Mouse (Mus musculus) gastrocnemius, postnatal 14 days (tissue): ENCODE measurements at regions not wholly inside any gene's neighbourhood (a gene's known extent, or its start where the extent isn't known, plus 50 kb on each side); places are given as distances from the start of the nearest gene placed in this dataset.

ENCODE experiments used
- DNase-seq: peaks from one replicate; pipeline ENCODE4 v3.0.0; 2021; ENCODE audit warnings: mixed read lengths
- intact Hi-C: fragments of 180-260 bp; cut with DNase I; formaldehyde crosslinking; loops from one replicate; pipeline ENCODE4 v1.15.1; 2025; ENCODE audit warnings: low total_unique reads

- intact Hi-C loops: no loop called here
- no peak for DNase-seq
Observed at GRCm38 (mm10) chr7:136132976-136133375, 416.8 kb upstream of the Mki67 start.

- DNase-seq: no peak
- intact Hi-C loops: no loop called here
Observed at GRCm38 (mm10) chr7:136136666-136137065, 420.5 kb upstream of the Mki67 start.

DNA sequence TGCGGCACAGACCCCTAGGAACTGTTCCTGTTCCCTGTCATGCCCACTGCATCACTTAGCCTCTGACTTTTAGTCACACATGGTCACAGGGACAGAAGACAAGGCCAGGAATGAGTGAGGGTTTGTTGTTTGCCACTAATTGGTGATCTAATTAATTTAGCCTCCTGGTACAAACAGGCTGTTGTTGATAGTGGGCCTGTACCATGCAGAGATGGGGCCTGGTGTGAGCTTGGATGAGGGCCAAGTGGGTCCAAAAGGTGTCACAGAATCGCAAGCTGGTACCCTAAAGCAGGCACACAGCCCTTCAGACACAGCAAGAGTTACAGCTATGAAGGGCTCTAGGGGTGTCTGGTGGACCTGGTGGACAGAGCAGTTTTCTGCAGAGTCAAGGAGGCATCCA lies 421.2 kb upstream of the Mki67 start:
- intact Hi-C loops: no loop called here
- no peak for DNase-seq

DNA sequence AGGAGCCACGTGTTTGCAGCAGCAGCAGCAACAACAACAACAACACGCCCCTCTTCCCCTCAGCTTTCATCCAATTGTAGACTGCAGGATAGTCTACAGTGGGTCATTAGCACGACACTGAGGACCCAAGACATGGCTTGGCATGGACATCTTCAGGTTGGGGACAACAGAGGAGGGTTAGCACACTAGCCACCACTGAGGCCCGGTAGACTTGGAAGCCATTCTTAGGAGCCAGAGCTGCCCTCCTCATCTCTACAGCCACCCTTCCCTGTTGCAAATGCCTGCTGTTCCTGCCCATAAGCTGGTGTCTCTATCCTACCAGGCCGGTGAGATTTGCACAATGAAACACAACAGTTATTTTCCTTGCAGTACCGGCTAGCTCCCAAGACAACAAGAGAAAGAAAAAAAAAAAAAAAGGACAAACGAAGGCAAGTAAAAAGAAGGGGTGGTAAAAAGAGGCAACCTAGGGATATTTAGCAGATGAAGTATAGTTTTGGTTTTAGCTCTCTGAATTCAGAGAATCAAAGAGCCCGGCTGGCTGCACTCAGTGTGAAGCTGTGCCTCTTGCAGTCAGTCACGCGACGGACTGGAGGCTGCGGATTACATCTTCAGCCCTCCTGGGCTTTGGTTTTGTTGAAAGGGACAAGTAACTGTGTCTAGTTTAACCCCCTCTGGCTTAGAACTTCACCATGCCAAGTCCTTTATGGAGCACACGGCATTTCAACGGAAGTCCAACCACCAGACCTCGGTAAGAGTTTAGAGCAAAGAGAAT lies 421.9 kb upstream of the Mki67 start:
- no peak for DNase-seq
- intact Hi-C loops: no loop called here

DNA sequence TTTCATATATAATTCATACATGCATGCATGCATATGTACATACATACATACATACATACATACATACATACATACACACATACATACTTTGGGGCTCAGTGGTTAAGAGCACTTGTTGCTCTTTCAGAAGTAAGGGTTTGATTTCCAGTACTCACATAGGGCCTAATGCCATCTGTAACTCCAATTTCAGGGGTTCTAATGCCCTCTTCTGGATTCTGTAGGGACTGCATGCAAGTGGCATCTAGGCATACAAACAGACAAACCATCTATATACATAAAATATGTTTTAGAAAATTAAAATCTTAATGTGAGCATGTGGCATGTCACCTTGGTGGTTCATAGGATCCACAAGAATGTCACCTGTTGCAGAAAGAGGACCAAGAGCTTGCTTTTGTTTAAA lies 426.7 kb upstream of the Mki67 start:
- intact Hi-C loops: loop anchor here (10.0 kb wide), 1 partner anchor 152 kb away; no protein-coding TSS in a partner anchor
- no peak for DNase-seq

GRCm38 (mm10) chr7:136150196-136150595 lies 434.0 kb upstream of the Mki67 start:
- DNase-seq: peak; percentile 50
- intact Hi-C loops: no loop called here

- no peak for DNase-seq
- intact Hi-C loops: no loop called here
Observed at GRCm38 (mm10) chr7:136151301-136151930, 435.3 kb upstream of the Mki67 start.

DNA sequence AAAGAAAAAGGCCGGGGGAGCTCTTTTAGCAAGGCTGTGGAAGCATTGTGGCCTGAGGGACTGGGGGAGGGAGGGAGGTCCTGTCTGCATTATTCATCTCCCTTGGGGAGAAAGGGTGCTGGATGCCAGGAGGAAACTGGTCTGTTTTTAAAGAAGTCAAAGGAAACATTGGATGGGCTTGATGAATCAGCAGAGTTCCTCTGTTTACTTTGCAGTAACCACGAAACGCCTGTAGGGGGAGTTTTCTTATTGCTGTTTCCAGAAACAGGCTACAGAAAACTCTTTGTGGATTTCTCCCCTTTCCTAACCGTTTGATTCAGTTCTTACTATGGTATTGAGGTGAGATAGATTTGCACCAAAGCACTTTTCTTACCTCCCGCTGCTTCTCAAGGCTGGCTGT lies 436.3 kb upstream of the Mki67 start:
- intact Hi-C loops: no loop called here
- DNase-seq: peak; percentile 74

GRCm38 (mm10) chr7:136153621-136154020 lies 437.5 kb upstream of the Mki67 start:
- DNase-seq: no peak
- intact Hi-C loops: no loop called here

- intact Hi-C loops: no loop called here
- DNase-seq: no peak
Observed at GRCm38 (mm10) chr7:136159136-136159535, 443.0 kb upstream of the Mki67 start.

GRCm38 (mm10) chr7:136161526-136161925 lies 445.4 kb upstream of the Mki67 start:
- no peak for DNase-seq
- intact Hi-C loops: no loop called here

DNA sequence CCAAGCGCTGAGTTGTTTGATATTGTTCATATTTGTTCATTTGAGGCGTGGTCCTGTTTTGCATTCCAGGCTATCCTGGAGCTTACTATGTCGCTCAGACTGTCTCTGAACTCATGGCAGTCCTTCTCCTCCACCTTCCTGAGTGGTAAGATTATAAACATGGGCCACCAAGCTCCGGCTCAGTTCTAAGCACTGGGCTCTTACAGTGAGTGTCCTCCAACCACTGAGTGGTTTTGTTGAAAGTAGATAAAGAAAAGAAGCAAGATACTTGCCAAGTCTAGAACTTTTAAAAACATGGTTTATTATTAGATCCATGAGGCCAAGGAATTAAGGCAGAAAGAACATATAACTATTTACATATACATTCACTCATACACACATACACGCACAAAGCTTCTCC lies 448.7 kb upstream of the Mki67 start:
- intact Hi-C loops: no loop called here
- no peak for DNase-seq

GRCm38 (mm10) chr7:136169261-136169660 lies 453.1 kb upstream of the Mki67 start:
- no peak for DNase-seq
- intact Hi-C loops: no loop called here

- intact Hi-C loops: no loop called here
Observed at GRCm38 (mm10) chr7:136176373-136176772, 460.2 kb upstream of the Mki67 start.

DNA sequence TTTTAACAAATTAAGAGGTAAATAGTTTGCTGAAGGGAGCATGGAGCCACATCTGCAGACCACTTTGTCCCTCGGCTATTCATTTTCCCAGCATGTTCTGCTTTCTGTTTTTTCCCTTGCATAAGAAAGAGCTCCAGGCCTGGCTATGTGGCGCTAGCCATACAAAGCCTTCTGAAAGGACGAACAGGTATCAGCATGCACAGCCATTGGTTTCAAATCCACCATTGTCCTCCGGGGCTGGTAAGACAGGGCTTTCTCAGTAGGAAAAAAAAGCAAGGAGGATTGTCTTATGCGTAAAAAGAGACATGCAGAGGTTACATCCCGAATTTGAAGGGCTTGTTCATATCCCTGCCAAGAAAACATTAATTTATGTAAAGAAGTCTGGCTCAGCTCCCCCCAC lies 464.8 kb upstream of the Mki67 start:
- intact Hi-C loops: no loop called here
- no peak for DNase-seq

More at GRCm38 (mm10) chr7:136176373-136176772, 460.2 kb upstream of the Mki67 start:
- DNase-seq: no peak

GRCm38 (mm10) chr7:136182101-136182500 lies 465.9 kb upstream of the Mki67 start:
- intact Hi-C loops: no loop called here
- DNase-seq: no peak

DNA sequence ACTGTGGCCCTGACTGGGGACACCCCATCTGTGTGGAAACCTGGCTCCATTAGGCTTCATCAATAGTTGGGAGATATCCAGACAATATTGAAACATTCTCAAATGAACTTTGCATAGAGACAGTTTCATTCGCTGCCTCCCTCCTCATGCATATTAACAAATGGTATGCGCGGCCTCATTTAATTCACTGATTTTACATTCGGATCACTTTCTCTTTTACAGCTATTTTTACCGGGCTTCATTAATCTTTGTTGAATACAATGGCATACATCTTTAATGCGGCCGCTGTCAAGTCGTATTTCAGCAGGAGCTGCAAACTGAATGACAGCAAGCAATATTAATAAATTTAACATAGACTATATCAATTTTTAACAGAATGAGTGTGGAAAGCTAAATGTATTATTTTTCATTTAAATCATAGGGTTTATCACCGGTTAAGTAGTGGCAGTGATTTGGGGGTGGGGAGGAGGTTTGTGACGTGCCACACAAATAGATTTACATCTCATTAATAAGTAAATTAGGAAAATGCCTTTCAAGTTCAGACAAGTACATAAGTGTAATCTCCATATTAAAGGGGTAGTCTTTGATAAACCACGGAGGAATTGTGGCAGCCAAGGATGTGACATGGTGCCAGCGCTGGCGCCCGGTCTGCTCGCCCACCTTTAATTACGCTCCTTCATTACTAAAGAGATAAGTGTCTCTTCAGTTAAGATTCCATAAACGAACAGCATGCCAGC lies 480.4 kb upstream of the Mki67 start:
- intact Hi-C loops: no loop called here
- DNase-seq: no peak

DNA sequence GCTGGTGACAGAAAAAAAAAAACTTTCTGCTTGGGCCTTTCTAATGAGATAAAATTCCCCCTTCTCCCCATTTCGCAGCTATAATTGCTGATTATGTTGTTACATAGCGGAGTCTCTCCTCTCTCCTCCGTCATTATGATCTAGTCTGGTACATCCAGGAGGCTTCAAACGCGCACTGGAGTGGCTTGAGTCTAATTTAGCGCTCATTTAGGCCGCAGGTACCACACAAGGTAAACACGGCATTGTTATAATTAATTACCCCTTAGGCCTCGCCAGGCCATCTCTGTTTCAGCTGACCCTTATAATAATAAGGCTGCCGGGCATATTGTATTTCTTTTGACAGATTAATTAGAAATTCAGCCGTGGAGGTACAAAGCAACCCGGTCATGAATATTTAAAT lies 492.7 kb upstream of the Mki67 start:
- DNase-seq: no peak
- intact Hi-C loops: no loop called here

DNA sequence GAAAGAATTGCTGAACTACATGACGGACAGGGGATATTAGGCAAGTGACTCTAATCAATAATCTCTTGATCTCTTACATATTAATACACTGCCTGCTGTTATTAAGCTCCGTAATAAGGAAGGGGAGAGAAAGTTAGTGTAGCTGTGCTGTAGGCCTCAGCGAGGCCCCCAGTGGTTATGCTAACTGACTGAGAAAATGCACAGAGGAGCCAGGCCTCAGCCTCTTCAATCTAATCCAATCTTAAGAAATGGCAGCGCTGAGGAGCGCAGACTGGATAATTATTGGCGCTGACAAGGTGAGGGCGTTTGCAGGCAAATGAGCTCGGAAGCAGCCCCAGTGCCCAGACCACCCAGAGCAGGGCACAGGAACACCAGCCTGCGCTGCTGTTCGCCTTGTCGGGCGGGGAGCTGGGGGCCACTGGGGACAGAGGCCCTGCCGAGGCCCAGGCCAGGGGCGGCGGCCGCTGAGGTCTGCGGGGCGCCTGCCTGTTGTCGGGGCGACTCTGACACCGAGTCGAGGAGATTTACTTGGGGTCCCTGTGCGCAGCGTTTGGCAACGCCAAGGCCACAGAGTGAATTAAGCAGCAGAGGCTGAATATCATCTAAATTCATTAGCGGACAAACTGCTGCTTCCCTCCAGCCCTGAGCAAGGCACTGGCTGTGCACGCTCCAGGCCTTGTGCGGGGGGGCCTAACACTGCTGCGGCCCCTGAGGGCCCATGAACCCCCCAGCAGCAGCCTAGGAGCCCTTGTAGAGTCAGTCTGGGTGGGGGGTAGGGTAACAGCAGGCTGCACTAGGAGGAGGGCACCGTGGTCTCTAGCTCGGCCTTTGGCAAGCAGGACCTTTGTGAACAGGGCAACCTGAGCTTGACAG lies 493.4 kb upstream of the Mki67 start:
- no peak for DNase-seq
- intact Hi-C loops: no loop called here

GRCm38 (mm10) chr7:136212492-136212891 lies 496.3 kb upstream of the Mki67 start:
- peak; percentile 22 for DNase-seq

More at GRCm38 (mm10) chr7:136212492-136212891, 496.3 kb upstream of the Mki67 start:
- intact Hi-C loops: no loop called here
